Mouse (Mus musculus): ENCODE measurements around the gene Olfr223. TPM values are rescaled to one million over a fixed set of nuclear protein-coding genes. Genes with fewer than 3 reads are reported as not detected.
"Not testable (repeated sequence)": the region's sequence is repeated elsewhere in the genome, so short reads cannot be mapped to it uniquely, and the experiment has no call there.

Olfr223 gene
- total RNA-seq, 2 experiments from 2014 or later = not detected

DNA sequence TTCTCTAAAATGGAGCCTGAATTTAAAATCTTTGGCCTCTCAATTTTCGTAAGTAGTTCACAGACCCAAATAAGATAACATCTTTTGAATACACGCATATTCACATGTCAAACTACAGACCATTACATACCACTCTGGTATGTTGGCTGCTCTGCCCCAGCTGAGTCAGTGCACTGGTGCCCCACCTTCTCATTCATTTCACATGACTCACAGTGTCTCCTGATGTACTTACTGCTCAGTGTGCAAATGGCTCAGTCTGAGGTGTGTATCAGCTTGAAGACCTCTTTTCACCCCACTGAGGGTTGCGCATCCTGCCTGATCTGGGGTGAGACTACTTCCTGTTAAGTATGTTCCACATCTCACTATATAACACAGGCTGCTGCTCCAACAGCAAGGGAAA, 7.8 kb upstream of the Olfr223 start:
- ATAC-seq (replicated peaks; ENCODE audit: low FRiP score, poor library complexity, severe bottlenecking) = no peak

DNA sequence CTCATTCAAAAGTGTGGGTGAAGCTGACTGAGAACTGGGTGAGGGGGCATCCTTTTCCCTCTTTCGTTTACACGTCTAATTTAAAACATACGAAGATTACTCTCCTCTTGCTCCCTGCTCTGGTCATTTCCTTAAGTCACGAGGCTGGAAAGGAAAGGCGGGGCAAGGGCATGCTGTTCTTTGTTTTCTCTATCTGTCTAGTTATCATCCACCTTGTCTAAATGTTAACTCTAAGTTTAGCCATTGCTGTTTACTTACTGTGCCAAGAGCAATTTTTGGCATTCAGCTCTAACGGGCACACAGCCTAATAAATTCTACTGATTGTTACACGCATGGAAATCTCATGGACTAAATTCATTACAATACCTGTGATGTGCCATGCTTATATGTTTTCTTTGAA, 6.1 kb upstream of the Olfr223 start:
- no peak for ATAC-seq (replicated peaks; ENCODE audit: low FRiP score, poor library complexity, severe bottlenecking)

DNA sequence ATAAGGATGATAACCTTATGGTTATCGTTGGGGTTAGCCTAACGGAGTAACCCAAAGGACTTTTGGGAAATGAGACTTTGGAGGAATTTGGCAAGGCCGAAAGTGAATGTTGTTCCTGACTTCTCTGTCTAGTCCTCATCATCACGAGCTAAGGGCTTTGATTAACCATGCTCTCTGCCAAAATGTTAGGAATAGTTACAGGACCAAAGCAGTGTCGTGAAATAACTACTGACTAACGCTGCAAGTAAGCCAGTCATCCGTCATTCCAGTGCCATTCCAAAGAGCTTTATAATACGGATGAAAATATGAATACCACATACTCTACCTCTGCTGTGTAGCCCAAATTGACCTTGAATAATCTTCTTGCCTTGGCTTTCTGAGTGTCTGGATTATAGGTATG, 3.9 kb upstream of the Olfr223 start:
- ATAC-seq (replicated peaks; ENCODE audit: low FRiP score, poor library complexity, severe bottlenecking) = no peak

DNA sequence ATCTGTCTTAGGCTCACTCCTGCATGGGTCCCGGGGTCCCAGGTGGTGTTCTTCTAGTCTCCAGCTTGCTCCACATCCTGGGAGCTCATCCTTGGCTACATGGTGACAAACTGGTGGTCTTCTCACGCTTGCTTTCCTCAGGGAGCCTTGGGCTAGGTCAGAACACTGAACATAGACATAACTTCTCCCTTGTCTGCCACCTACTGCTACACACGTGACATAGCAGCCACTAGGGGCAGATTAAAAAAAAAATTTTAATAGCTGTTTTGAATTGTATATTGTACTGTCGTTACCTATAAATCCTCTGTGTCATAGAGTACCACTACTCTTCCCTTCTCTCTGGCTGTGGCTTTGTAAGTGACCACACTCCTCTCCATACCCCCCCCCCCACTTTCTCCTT, 3.0 kb upstream of the Olfr223 start:
- ATAC-seq (replicated peaks; ENCODE audit: low FRiP score, poor library complexity, severe bottlenecking) = no peak

DNA sequence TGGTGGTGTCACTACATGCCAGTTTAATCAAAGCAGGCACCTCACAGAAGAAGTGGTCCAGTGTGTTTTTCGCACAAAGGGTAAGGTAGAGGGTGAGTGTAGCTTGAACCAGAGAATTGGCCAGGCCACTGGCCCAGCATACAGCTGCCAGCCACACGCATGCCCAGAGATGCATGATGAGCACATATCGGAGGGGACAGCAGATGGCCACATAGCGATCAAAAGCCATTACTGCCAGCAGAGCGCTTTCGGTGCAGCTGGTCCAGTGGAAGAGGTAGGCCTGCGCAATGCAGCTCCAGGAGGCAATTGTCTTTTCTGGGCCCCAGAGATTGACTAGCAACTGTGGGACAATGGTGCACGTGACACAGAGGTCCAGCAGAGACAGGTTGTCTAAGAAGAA, 3.6 kb downstream of the Olfr223 start:
- ATAC-seq (replicated peaks; ENCODE audit: low FRiP score, poor library complexity, severe bottlenecking) = no peak

DNA sequence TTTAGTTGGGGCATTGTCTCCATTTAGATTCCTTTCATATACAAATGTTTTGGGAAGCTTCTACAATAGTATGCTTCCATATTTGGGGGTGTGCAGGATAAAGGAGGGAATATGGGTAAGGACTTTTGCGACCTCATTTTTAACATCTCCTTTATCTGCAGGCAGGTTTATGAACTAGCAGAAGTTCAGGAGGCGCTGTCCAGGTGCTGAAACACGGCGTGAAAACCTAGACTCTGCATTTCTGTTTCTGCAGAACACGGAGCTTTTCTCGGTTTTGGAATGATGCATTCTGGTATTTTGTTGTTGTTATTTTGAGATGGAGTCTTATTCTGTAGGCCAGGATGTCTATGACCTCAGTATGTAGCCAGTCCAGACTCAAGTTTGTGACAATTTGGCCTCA, 8.6 kb downstream of the Olfr223 start:
- no peak for ATAC-seq (replicated peaks; ENCODE audit: low FRiP score, poor library complexity, severe bottlenecking)

DNA sequence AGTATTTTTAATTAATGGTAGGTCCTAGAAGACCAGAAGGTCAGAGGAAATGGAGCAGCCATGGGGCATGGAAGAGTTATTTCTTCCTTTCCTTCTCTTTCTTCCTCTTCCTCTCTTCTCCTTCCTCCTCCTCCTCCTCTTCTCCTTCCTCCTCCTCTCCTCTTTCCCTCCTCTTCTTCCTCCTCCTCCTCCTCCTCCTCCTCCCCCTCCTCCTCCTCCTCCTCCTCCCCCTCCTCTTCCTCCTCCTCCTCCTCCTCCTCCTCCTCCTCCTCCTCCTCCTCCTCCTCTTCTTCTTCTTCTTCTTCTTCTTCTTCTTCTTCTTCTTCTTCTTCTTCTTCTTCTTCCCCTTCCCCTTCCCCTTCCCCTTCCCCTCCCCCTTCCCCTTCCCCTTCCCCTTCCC, 17.0 kb downstream of the Olfr223 start, which contains the start of gene Olfr222:
Gene Olfr222, minus strand, starts transcription at position 101 of the 400 bp plus-strand sequence.
- ATAC-seq (replicated peaks; ENCODE audit: low FRiP score, poor library complexity, severe bottlenecking) = not testable (repeated sequence)

DNA sequence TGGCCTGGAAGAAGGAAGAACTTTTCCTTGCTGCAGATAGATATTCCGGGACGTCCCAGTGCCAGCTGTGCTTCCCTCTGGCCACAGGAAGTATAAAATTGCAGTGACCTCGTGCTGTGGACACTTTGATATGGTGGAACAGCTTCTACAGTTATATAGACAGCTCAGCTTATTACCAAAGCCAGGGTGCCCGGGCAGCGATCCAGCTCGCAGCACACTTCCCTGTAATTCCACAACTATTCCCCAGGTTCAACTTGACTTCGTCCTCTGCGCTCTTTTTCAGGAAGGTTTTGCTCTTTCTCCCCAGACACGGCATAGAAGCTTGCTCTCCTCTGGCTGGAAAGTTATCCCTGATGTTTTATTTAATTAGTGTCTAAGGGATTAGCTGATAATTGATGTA, 17.4 kb downstream of the Olfr223 start:
- no peak for ATAC-seq (replicated peaks; ENCODE audit: low FRiP score, poor library complexity, severe bottlenecking)

DNA sequence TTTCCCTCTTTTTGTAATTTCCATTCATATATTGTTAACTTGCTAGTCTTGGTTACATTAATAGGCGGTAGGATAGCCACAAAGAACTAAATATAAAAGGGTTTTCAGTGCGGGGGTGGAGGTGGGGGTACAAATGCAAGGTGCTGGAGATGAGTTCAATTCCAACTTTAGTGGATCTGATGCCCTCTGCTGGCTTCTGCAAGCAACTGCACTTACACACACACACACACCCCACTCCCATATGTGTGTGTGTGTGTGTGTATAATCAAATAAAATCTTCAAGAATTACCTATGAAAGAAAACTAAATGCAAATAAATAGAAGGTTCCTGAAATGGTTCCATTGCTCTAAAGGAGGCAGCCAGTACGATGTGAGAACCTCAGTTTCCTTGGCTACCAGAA, 23.8 kb downstream of the Olfr223 start:
- 0 out of 2 replicates have a peak, but pooled peaks have one; percentile 53 for ATAC-seq (replicated peaks; ENCODE audit: low FRiP score, poor library complexity, severe bottlenecking)

DNA sequence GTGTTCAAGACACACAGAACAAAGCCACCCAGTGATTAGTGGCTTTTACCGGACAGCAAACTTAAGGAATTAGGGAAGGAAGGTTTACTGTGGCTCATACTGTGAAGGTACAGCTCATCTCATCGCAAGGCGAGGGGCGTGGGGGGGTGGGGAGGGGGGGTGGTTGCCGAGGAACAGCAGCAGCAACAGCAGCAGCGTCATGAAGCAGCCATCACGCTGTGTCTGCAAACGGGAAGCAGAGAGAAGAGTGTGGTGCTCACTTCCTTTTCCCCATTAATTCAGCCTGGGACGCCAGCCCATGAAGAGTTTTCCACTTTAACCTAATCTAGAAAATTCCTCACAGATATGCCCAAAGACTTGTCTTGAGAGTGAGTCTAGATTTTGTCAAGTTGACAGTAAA, 30.3 kb downstream of the Olfr223 start:
- no peak for ATAC-seq (replicated peaks; ENCODE audit: low FRiP score, poor library complexity, severe bottlenecking)

DNA sequence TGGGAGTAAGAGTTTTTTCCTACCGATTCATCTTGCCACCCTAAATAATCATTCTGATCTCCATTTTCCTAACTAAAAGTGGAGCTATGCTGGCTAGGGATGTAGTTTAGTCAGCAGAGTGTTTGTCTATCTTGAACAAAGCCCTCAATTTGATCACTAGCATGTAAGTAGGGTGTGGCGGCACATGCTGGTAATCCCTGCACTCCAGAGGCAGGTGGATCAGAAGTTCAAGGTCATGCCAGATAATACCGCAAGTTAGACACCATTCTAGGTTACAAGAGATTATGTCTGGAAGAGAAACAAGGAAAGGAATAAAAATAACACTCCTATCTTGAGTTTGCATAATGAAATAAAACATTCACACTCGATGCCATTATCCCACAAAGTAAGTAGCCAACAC, 30.8 kb downstream of the Olfr223 start:
- ATAC-seq (replicated peaks; ENCODE audit: low FRiP score, poor library complexity, severe bottlenecking) = no peak

DNA sequence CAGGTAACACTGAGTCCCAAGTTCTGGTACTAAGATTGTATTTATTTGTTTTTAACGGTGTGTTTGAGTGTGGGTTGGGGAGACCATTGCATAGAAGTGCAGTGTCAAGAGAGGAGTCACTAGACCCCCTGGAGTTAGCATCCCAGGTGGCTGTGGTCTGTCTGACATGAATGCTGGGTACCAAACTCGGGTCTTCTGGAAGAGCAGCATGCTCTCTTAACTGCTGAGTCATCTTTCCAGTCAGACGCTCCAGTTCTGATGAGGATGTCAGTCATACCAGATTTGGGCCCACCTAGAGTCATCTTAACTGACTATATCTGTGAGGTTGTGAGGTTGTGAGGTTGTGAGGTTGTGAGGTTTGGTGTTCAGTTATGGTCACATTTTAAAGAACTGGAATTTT, 32.2 kb downstream of the Olfr223 start:
- no peak for ATAC-seq (replicated peaks; ENCODE audit: low FRiP score, poor library complexity, severe bottlenecking)

DNA sequence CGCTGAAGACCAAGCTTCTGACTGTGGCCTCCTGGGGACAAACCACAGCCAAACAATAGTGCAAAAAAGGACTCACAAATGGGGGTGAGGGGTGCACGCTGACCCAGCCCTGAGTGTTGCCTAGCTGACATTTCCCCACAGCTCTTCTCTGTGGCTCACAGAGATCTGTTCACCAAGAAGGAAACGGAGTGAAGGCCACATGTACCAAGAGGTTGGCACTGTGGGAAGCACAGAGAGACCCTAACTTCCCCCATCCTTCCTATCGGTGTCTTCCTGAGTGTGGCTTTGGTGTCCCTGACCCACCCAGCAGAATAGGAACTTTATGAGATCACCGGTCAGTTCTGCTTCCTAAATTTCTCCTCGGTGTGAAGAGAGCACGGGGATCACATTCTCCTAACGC, 38.6 kb downstream of the Olfr223 start:
- ATAC-seq (replicated peaks; ENCODE audit: low FRiP score, poor library complexity, severe bottlenecking) = no peak

DNA sequence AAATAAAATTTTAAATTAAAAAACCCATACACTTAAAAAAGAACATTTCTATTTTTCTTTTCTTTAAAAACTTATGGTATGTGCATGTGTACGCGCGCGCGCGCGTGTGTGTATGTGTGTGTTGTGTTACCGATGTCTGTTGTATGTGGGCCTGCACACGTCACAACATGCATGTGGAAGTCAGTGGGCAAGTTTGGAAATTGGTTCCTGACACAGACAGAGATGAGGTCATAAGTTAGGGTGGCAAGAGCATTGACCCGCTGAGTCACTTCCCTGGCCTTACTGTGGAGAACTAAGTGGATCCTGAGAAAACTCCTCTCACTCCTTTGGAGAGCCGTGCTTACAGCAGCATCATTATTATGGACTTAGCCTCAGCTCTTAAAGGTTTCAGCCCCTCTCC, 39.0 kb downstream of the Olfr223 start:
- ATAC-seq (replicated peaks; ENCODE audit: low FRiP score, poor library complexity, severe bottlenecking) = no peak

DNA sequence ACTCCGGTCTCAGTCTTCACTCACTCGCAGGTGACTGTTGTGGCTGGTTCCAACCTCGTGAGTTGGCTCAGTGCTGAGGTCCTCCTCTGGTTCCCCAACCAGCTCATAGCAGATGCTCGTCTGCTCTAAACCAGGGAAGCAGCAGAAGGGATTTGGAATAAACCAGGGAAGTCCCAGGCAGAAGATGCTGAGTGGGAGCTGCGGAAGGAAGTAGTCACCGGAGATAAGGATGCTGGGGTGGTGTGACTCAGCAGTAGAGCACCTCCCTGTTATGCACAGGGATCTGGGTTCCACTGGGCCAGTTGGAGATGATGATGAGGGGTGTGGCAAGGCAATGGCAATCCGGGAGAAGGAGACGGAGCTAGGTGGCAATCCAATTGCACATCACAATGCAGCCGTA, 49.1 kb downstream of the Olfr223 start:
- no peak for ATAC-seq (replicated peaks; ENCODE audit: low FRiP score, poor library complexity, severe bottlenecking)

DNA sequence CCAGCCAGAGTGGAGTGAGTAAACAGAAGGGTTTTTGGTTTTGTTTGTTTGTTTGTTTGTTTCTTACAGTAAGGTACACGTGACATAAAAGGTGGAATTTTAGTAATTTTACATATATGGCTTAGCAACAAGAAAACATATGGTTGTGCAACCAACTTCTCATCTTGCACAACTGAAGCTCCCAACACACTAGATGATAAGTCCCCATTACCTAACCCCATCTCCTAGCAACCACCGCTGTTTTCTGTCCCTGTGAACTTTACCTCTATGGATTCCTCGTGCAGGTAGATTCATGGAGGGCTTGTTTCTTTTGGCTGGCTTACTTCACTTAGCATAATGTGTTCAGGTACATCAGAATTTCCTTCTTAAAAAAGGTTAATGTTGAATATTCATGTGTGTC, 49.7 kb downstream of the Olfr223 start:
- ATAC-seq (replicated peaks; ENCODE audit: low FRiP score, poor library complexity, severe bottlenecking) = no peak

DNA sequence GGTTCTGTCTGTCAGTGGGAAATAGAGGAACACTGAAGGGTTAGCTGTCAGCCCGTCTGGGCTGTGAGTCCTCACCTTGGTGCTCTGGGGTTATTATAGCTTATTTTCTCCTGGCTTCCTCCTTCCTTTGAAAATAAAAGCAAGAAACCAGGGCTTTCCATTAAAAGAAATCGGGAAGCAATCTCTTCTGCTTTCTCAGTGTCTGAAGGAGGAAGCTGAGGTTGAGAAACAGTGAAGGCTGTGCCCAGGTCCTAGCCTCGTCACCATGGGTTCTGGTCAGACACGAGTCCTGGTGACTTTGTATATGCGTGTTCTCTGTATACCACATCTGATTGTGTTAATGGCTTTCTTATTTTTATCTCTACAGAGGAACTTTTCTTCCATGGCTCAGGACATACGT, 50.6 kb downstream of the Olfr223 start:
- ATAC-seq (replicated peaks; ENCODE audit: low FRiP score, poor library complexity, severe bottlenecking) = no peak

DNA sequence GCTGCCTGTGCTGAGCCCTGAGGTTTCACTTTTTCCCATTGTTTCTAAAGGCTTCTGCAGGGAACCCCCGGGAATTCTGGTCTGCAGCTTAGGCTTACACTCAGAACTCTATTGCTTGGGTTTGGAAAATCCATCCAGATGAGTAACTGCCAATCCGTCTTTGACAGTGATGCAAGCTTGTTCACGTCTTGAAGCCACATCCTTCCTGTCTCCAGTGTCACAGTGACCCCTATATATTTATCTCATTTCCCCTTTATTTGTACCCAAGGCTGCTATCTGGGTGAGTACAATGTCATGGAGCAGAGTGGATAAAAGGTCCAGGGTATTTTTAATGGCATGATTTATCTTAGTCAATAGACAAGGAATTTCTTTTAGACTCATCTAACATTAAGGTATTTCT, 51.8 kb downstream of the Olfr223 start, which contains the start of gene Nlrp3:
Gene Nlrp3, plus strand, starts transcription at position 245 of the 400 bp plus-strand sequence.
- no peak for ATAC-seq (replicated peaks; ENCODE audit: low FRiP score, poor library complexity, severe bottlenecking)

DNA sequence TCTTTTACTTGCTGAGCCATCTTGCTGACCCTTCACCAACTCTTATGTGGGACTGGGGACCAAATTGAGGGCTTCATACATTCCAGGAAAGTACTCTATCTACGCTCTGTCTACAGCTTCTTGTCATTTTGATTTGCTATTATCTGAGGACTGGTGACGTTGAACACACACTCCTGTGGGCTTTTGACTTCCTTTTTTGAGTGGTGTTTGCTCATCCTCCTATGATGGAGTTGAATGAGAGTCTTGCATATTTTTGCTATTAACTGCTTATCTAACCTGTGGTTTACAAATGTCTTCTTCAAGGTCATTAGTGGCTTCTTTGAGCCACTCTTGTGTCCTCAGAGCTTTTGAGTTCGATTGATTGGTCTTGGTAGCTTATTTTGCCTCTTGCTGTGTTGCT, 53.0 kb downstream of the Olfr223 start:
- no peak for ATAC-seq (replicated peaks; ENCODE audit: low FRiP score, poor library complexity, severe bottlenecking)

All from erythroblast, adult 5-6 weeks (primary cell).